Mouse (Mus musculus) megakaryocyte progenitor cell, adult 5-6 weeks (primary cell): Measurements from ENCODE around the gene Krtap29-1. TPM values are rescaled to one million over a fixed set of nuclear protein-coding genes. Genes with fewer than 3 reads are reported as not detected.

ENCODE experiments used
- ATAC-seq: replicated peaks from 2 replicates; pipeline ENCODE4 v1.8.0; 2016; ENCODE audit warnings: mild to moderate bottlenecking, moderate TSS enrichment, inconsistent platforms; ENCODE audit not compliant: poor library complexity
- total RNA-seq, 2 experiments: library from RNA; stranded (forward) in 1 of 2; stranded (reverse) in 1 of 2; fragments of 157-497, 149-512 nt in 1 of 2; fragments of 200-1000 nt in 1 of 2; gene quantifications; 2 replicates each; pipeline versions ENCODE4 v1.2.3 to v1.2.4; 2015 to 2017

Krtap29-1 gene
- total RNA-seq, 2 experiments from 2014 or later: not detected

DNA sequence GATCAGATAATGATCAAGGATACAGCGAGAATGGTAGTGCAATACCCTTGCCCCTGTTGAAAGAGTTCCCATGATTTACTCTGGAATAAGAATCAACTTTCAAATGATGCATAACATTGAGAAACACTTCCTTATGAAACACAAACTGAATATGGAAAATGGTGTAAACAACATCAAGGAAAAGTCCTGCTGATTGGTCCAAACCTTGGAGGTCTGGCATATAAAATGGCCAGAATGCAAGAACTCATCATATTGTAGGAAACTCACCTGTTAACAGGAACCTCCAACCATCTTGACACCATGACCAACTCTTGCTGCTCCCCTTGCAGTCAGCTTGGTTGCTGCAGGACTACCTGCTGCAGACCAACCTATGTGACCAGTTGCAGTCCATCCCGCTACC, 30.7 kb downstream of the Krtap29-1 start, which contains the start of gene Krtap9-5:
TSS of gene Krtap9-5 (plus strand) at position 301 of the 400 bp plus-strand sequence.
- ATAC-seq: no peak

DNA sequence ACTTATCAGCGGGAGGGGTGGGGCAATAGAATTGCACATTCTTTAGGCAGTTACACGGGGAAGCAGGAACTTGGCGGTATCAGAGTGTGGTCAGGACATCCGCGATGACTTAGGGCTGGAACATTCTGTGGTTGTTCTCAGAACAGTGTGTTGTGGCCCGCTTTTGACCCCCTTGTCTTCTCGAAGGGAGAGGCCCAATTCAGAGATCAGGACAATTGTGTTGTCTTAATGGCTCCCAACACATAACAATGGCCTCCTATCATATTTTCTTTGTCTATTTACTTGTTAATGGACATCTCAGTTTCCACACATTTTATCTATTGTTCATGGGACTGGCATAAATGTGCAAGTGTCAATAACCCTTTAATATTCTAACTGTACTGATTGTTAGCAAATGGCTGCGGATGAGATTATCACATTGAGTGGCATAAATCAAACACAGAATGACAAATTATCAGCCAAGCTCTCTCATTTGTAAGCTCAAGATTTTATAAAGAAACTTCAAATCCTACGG, 41.0 kb downstream of the Krtap29-1 start:
- no peak for ATAC-seq

DNA sequence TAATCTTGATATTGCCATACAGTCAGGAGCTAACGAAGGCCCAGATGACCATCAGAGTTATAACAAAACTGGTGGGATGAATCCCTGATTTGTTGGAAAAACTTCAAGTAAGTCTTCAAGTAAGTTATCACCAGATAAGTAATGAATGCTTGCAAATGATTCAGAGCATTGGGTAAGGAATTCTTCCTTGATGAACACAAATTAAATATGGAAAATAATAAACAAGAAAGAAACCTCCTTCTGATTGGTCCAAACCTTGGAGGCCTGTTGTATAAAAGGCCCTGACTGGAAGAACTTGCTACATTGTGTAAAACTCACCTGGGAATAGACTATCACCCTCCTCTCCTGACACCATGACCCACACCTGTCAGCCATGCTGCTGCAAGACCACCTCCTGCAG, 42.9 kb downstream of the Krtap29-1 start, which contains the start of gene Krtap31-2:
TSS of gene Krtap31-2 (plus strand) at position 301 of the 400 bp plus-strand sequence.
- ATAC-seq: no peak

Other genes with a start within 250 kb of the Krtap29-1 start
Only the 30 nearest of the 33 such genes appear.
- gene Gm11595, start 206.1 kb downstream of the Krtap29-1 start, total RNA-seq (2015): not detected in 2 replicates
- gene Gm11595, start 206.1 kb downstream of the Krtap29-1 start, total RNA-seq (2017): not detected in 2 replicates
- gene Krtap4-8, start 198.3 kb downstream of the Krtap29-1 start, total RNA-seq (2015): not detected in 2 replicates
- gene Krtap4-8, start 198.3 kb downstream of the Krtap29-1 start, total RNA-seq (2017): not detected in 2 replicates
- not detected in 2 replicates for gene Krtap4-9, start 193.9 kb downstream of the Krtap29-1 start, total RNA-seq (2015)
- gene Krtap4-9, start 193.9 kb downstream of the Krtap29-1 start, total RNA-seq (2017): not detected in 2 replicates
- gene Gm11596, start 185.6 kb downstream of the Krtap29-1 start, total RNA-seq (2015): not detected in 2 replicates
- gene Gm11596, start 185.6 kb downstream of the Krtap29-1 start, total RNA-seq (2017): not detected in 2 replicates
- gene Gm11569, start 180.1 kb downstream of the Krtap29-1 start, total RNA-seq (2015): not detected in 2 replicates
- gene Gm11569, start 180.1 kb downstream of the Krtap29-1 start, total RNA-seq (2017): not detected in 2 replicates
- gene Gm11554, start 174.6 kb downstream of the Krtap29-1 start, total RNA-seq (2015): not detected in 2 replicates
- not detected in 2 replicates for gene Gm11554, start 174.6 kb downstream of the Krtap29-1 start, total RNA-seq (2017)
- gene Krtap4-13, start 169.2 kb downstream of the Krtap29-1 start, total RNA-seq (2015): not detected in 2 replicates
- not detected in 2 replicates for gene Krtap4-13, start 169.2 kb downstream of the Krtap29-1 start, total RNA-seq (2017)
- not detected in 2 replicates for gene Gm11564, start 163.4 kb downstream of the Krtap29-1 start, total RNA-seq (2015)
- not detected in 2 replicates for gene Gm11564, start 163.4 kb downstream of the Krtap29-1 start, total RNA-seq (2017)
- not detected in 2 replicates for gene 2300003K06Rik, start 141.0 kb downstream of the Krtap29-1 start, total RNA-seq (2015)
- gene 2300003K06Rik, start 141.0 kb downstream of the Krtap29-1 start, total RNA-seq (2017): not detected in 2 replicates
- gene Krtap4-16, start 127.4 kb downstream of the Krtap29-1 start, total RNA-seq (2015): not detected in 2 replicates
- gene Krtap4-16, start 127.4 kb downstream of the Krtap29-1 start, total RNA-seq (2017): not detected in 2 replicates
- not detected in 2 replicates for gene Gm11568, start 121.1 kb downstream of the Krtap29-1 start, total RNA-seq (2015)
- gene Gm11568, start 121.1 kb downstream of the Krtap29-1 start, total RNA-seq (2017): not detected in 2 replicates
- gene Gm11559, start 114.6 kb downstream of the Krtap29-1 start, total RNA-seq (2015): not detected in 2 replicates
- not detected in 2 replicates for gene Gm11559, start 114.6 kb downstream of the Krtap29-1 start, total RNA-seq (2017)
- gene Krtap9-1, start 105.7 kb downstream of the Krtap29-1 start, total RNA-seq (2015): not detected in 2 replicates
- not detected in 2 replicates for gene Krtap9-1, start 105.7 kb downstream of the Krtap29-1 start, total RNA-seq (2017)
- gene Gm11567, start 99.9 kb downstream of the Krtap29-1 start, total RNA-seq (2015): not detected in 2 replicates
- not detected in 2 replicates for gene Gm11567, start 99.9 kb downstream of the Krtap29-1 start, total RNA-seq (2017)
- not detected in 2 replicates for gene Krtap31-1, start 71.1 kb downstream of the Krtap29-1 start, total RNA-seq (2015)
- not detected in 2 replicates for gene Krtap31-1, start 71.1 kb downstream of the Krtap29-1 start, total RNA-seq (2017)
- gene Gm11565, start 64.3 kb downstream of the Krtap29-1 start, total RNA-seq (2015): not detected in 2 replicates
- not detected in 2 replicates for gene Gm11565, start 64.3 kb downstream of the Krtap29-1 start, total RNA-seq (2017)
- not detected in 2 replicates for gene Krtap31-2, start 42.8 kb downstream of the Krtap29-1 start, total RNA-seq (2015)
- gene Krtap31-2, start 42.8 kb downstream of the Krtap29-1 start, total RNA-seq (2017): not detected in 2 replicates
- gene Krtap9-5, start 30.6 kb downstream of the Krtap29-1 start, total RNA-seq (2015): not detected in 2 replicates
- not detected in 2 replicates for gene Krtap9-5, start 30.6 kb downstream of the Krtap29-1 start, total RNA-seq (2017)
- gene Krtap16-1, start 7.5 kb upstream of the Krtap29-1 start, total RNA-seq (2015): not detected in 2 replicates
- not detected in 2 replicates for gene Krtap16-1, start 7.5 kb upstream of the Krtap29-1 start, total RNA-seq (2017)
- gene Krtap17-1, start 14.9 kb upstream of the Krtap29-1 start, total RNA-seq (2015): not detected in 2 replicates
- gene Krtap17-1, start 14.9 kb upstream of the Krtap29-1 start, total RNA-seq (2017): not detected in 2 replicates
- gene Krt33a, start 37.2 kb upstream of the Krtap29-1 start, total RNA-seq (2015): not detected in 2 replicates
- not detected in 2 replicates for gene Krt33a, start 37.2 kb upstream of the Krtap29-1 start, total RNA-seq (2017)
- not detected in 2 replicates for gene Krt33b, start 50.8 kb upstream of the Krtap29-1 start, total RNA-seq (2015)
- not detected in 2 replicates for gene Krt33b, start 50.8 kb upstream of the Krtap29-1 start, total RNA-seq (2017)
- gene Krt34, start 62.5 kb upstream of the Krtap29-1 start, total RNA-seq (2015): not detected in 2 replicates
- not detected in 2 replicates for gene Krt34, start 62.5 kb upstream of the Krtap29-1 start, total RNA-seq (2017)
- gene Krt31, start 71.5 kb upstream of the Krtap29-1 start, total RNA-seq (2015): not detected in 2 replicates
- gene Krt31, start 71.5 kb upstream of the Krtap29-1 start, total RNA-seq (2017): not detected in 2 replicates
- not detected in 2 replicates for gene Krt32, start 109.2 kb upstream of the Krtap29-1 start, total RNA-seq (2015)
- not detected in 2 replicates for gene Krt32, start 109.2 kb upstream of the Krtap29-1 start, total RNA-seq (2017)
- gene Krt35, start 117.2 kb upstream of the Krtap29-1 start, total RNA-seq (2015): not detected in 2 replicates
- not detected in 2 replicates for gene Krt35, start 117.2 kb upstream of the Krtap29-1 start, total RNA-seq (2017)
- gene Krt36, start 126.6 kb upstream of the Krtap29-1 start, total RNA-seq (2015): not detected in 2 replicates
- gene Krt36, start 126.6 kb upstream of the Krtap29-1 start, total RNA-seq (2017): not detected in 2 replicates
- gene Krt13, start 142.5 kb upstream of the Krtap29-1 start, total RNA-seq (2015): not detected in 2 replicates
- not detected in 2 replicates for gene Krt13, start 142.5 kb upstream of the Krtap29-1 start, total RNA-seq (2017)
- not detected in 2 replicates for gene Krt15, start 156.9 kb upstream of the Krtap29-1 start, total RNA-seq (2015)
- gene Krt15, start 156.9 kb upstream of the Krtap29-1 start, total RNA-seq (2017): not detected in 2 replicates
- gene Krt19, start 169.6 kb upstream of the Krtap29-1 start, total RNA-seq (2015): not detected in 2 replicates
- not detected in 2 replicates for gene Krt19, start 169.6 kb upstream of the Krtap29-1 start, total RNA-seq (2017)